Mouse (Mus musculus) embryonic facial prominence, embryonic 12.5 days (tissue): ENCODE results near the gene Olfr392. TPM values are rescaled to one million over a fixed set of nuclear protein-coding genes. Genes with fewer than 3 reads are reported as not detected.

Experiments used
- ATAC-seq: fragments of 200-750 bp; cut with Nextera tagmentation; 2 replicates; pipeline ENCODE4 v1.8.0; 2017; ENCODE audit not compliant: insufficient number of reproducible peaks, insufficient read depth, low FRiP score, low TSS enrichment
- H3K27ac ChIP-seq: fragments of 300-500 bp; sonication (generic); 2 replicates; pipeline ENCODE4 v1.5.1; 2016; ENCODE audit warnings: mild to moderate bottlenecking
- H3K27me3 ChIP-seq: fragments of 300-500 bp; sonication (generic); 2 replicates; pipeline ENCODE4 v1.6.1; 2016; ENCODE audit warnings: mild to moderate bottlenecking, moderate library complexity
- H3K36me3 ChIP-seq: fragments of 300-500 bp; sonication (generic); 2 replicates; pipeline ENCODE4 v1.6.1; 2016; ENCODE audit warnings: mild to moderate bottlenecking
- H3K4me1 ChIP-seq: fragments of 300-500 bp; sonication (generic); 2 replicates; pipeline ENCODE4 v1.6.1; 2016
- H3K4me2 ChIP-seq: fragments of 300-500 bp; sonication (generic); replicated peaks from 2 replicates; pipeline ENCODE4 v1.6.1; 2016; ENCODE audit warnings: mild to moderate bottlenecking, moderate library complexity
- H3K4me3 ChIP-seq: fragments of 300-500 bp; sonication (generic); 2 replicates; pipeline ENCODE4 v1.5.1; 2016; ENCODE audit warnings: mild to moderate bottlenecking
- H3K9ac ChIP-seq: fragments of 300-500 bp; sonication (generic); 2 replicates; pipeline ENCODE4 v1.6.1; 2016; ENCODE audit warnings: mild to moderate bottlenecking, moderate library complexity
- H3K9me3 ChIP-seq: fragments of 300-500 bp; sonication (generic); 2 replicates; pipeline ENCODE4 v1.6.1; 2016; ENCODE audit warnings: mild to moderate bottlenecking, moderate library complexity
- WGBS: fragments of 180-500 bp; shearing (Covaris S2); methylation state at CpG from one replicate; pipeline ENCODE4 v1.1.7; 2016; 5-methylcytosine and 5-hydroxymethylcytosine counted together
- polyA plus RNA-seq: library from polyadenylated mRNA; unstranded; fragments of >200 nt; fragmentation: Nextera tagmentation; extraction: Ambion mirVana; gene quantifications from 2 replicates; pipeline ENCODE4 v1.2.1, GENCODE M21; 2016

The Olfr392 gene
- not detected in 2 replicates for polyA plus RNA-seq

DNA sequence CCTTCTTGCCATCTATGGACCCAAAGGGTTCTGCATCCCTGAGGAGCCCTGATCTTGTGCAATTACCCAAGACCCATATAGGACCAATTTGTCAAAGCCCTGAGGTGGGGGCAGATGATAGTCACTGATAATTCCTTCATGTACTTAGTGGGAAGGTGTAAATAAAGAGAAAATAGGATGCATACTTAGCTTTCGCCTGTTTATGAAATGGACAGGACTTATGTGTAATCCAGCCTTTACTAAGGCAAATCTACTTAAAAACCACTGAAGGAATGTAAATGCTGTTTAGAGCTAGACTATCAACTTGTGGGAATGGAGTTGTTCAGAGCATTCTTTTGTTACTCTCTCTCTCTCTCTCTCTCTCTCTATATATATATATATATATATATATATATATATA is at the start of gene Olfr392:
Gene Olfr392 (minus strand): TSS at position 101 of the 400 bp plus-strand sequence.
- H3K27ac ChIP-seq: no peak within 1 kb of the TSS
- WGBS: 91% methylated on average over 1 of the region's 1 CpGs
- H3K9ac ChIP-seq: no peak within 1 kb of the TSS
- H3K4me2 ChIP-seq: no peak within 1 kb of the TSS
- no peak for ATAC-seq
- no peak within 1 kb of the TSS for H3K4me3 ChIP-seq
- H3K9me3 ChIP-seq: peaks cover 3% of the 10 kb centered on the region; the same call in 1 of the 2 replicates
- H3K36me3 ChIP-seq: no peaks in the 10 kb centered on the region
- no peaks in the 10 kb centered on the region for H3K4me1 ChIP-seq
- no peaks in the 10 kb centered on the region for H3K27me3 ChIP-seq

DNA sequence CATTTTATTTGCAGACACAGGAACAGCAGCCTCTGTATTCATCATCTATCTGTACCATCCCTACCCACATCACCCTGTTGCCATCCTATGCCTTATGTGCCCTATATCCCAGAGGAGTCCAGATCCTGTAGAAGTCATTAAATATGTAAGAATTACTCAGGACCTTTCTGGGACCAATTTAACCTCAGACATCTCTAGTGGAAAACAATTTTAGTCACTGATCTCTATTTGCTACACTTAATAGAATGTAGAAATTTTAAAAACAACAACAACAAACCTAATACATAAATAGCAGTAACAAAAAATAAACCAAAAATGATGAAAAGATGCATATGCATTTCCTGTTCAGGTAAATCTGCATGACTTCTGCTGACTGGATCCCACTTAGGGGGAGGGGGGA is 34.5 kb upstream of the Olfr392 start, which contains the start of gene Olfr393:
Gene Olfr393 (minus strand): TSS at position 101 of the 400 bp plus-strand sequence.
- ATAC-seq: no peak
- no peaks in the 10 kb centered on the region for H3K4me1 ChIP-seq
- H3K9ac ChIP-seq: no peak within 1 kb of the TSS

DNA sequence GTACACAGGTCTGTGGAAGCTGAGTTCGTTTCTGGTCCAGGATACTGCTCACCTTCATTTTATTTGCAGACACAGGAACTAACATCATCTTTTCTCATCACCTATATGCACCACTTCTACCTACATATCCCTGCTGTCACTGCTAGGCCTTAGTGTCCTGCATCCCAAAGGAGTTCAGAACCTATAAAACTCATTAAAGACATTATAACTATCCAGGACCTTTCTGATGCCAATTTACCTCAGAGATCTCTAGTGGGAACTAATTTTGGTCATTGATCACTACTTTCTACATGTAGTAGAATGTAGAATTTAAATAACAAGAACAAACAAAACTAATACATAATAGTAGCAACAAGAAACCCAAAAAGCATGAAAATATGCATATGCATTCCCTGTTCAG is 13.9 kb downstream of the Olfr392 start, which contains the start of gene Olfr391-ps:
Gene Olfr391-ps (minus strand): TSS at position 101 of the 400 bp plus-strand sequence.
- Histone ChIP-seq H3K27ac (no peak within 1 kb of the TSS), H3K4me3 (no peak within 1 kb of the TSS), H3K9me3 (no peaks in the 10 kb centered on the region), H3K4me2 (no peak within 1 kb of the TSS), H3K9ac (no peak within 1 kb of the TSS), H3K36me3 (no peaks in the 10 kb centered on the region), H3K27me3 (no peaks in the 10 kb centered on the region), H3K4me1 (no peaks in the 10 kb centered on the region)
- no peak for ATAC-seq
- 23% methylated on average over 1 of the region's 1 CpGs for WGBS

More for the DNA sequence above, 34.5 kb upstream of the Olfr392 start, which contains the start of gene Olfr393:
- H3K36me3 ChIP-seq: no peaks in the 10 kb centered on the region
- H3K27me3 ChIP-seq: no peaks in the 10 kb centered on the region
- no peak within 1 kb of the TSS for H3K27ac ChIP-seq
- H3K4me3 ChIP-seq: no peak within 1 kb of the TSS
- no peaks in the 10 kb centered on the region for H3K9me3 ChIP-seq
- H3K4me2 ChIP-seq: no peak within 1 kb of the TSS

DNA sequence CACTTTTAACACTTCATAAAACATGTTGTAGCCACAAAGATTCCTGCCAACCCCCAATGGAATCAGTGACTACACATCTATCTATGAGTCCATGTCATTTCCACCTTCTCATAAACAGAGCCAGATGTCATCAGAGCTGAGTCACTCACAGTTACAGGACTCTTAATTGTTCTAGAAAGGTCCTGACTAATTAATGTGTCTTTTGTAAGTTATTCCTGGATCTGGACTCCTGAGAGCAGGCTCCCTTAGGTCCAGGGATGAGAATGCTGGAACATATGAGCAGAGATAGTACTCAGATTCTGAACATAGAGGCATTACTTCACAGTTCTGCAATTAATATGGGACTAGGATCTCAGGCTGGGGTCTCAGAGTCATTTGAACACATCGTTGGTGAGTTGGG is 34.2 kb downstream of the Olfr392 start, which contains the start of gene Olfr390:
Gene Olfr390 (plus strand): TSS at position 301 of the 400 bp plus-strand sequence.
- H3K4me1 ChIP-seq: no peaks in the 10 kb centered on the region
- H3K36me3 ChIP-seq: no peaks in the 10 kb centered on the region
- no peaks in the 10 kb centered on the region for H3K27me3 ChIP-seq
- no peaks in the 10 kb centered on the region for H3K9me3 ChIP-seq
- H3K4me2 ChIP-seq: no peak within 1 kb of the TSS
- no peak within 1 kb of the TSS for H3K9ac ChIP-seq
- no peak within 1 kb of the TSS for H3K27ac ChIP-seq
- no peak for ATAC-seq
- WGBS: 68% methylated on average over 1 of the region's 1 CpGs
- H3K4me3 ChIP-seq: no peak within 1 kb of the TSS

DNA sequence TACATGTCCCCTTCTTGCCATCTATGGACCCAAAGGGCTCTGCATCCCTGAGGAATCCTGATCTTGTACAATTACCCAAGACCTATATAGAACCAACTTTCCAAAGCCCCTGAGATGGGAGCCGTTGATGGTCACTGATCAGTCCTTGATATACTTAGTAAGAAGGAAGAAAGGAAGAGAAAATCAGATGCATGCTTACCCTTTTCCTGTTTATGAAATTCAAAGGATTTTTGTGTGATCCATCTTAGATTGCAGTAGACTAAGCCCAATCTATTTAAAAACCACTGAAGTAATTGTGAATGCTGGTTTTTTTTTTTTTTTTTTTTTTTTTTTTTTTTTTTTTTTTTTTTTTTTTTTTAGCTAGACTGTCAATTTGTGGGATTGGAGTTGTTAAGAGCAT is 36.2 kb downstream of the Olfr392 start, which contains the start of gene Olfr389:
Gene Olfr389 (minus strand): TSS at position 101 of the 400 bp plus-strand sequence.
- H3K27me3 ChIP-seq: no peaks in the 10 kb centered on the region

More for the DNA sequence above, 36.2 kb downstream of the Olfr392 start, which contains the start of gene Olfr389:
- no peak within 1 kb of the TSS for H3K4me2 ChIP-seq
- H3K9me3 ChIP-seq: no peaks in the 10 kb centered on the region
- H3K36me3 ChIP-seq: no peaks in the 10 kb centered on the region
- no peaks in the 10 kb centered on the region for H3K4me1 ChIP-seq
- H3K9ac ChIP-seq: no peak within 1 kb of the TSS
- no peak within 1 kb of the TSS for H3K27ac ChIP-seq
- ATAC-seq: no peak
- whole genome bisulfite sequencing: 77% methylated on average over 1 of the region's 1 CpGs
- H3K4me3 ChIP-seq: no peak within 1 kb of the TSS

Other genes with a start within 250 kb of the Olfr392 start
- not detected in 2 replicates for gene Olfr385, start 224.0 kb downstream of the Olfr392 start, polyA plus RNA-seq
- not detected in 2 replicates for gene Olfr384, start 218.5 kb downstream of the Olfr392 start, polyA plus RNA-seq
- gene Zfp735, start 128.3 kb downstream of the Olfr392 start, polyA plus RNA-seq: not detected in 2 replicates
- gene Olfr389, start 36.3 kb downstream of the Olfr392 start, polyA plus RNA-seq: not detected in 2 replicates
- gene Olfr390, start 34.1 kb downstream of the Olfr392 start, polyA plus RNA-seq: not detected in 2 replicates
- gene Olfr391-ps, start 14.0 kb downstream of the Olfr392 start, polyA plus RNA-seq: not detected in 2 replicates
- not detected in 2 replicates for gene Olfr393, start 34.4 kb upstream of the Olfr392 start, polyA plus RNA-seq
- not detected in 2 replicates for gene Olfr394, start 73.7 kb upstream of the Olfr392 start, polyA plus RNA-seq
- gene Olfr395, start 92.2 kb upstream of the Olfr392 start, polyA plus RNA-seq: not detected in 2 replicates
- gene Olfr23, start 119.6 kb upstream of the Olfr392 start, polyA plus RNA-seq: 0.06 TPM in 1 of 2 replicates, not detected in the other
- gene Olfr397, start 143.8 kb upstream of the Olfr392 start, polyA plus RNA-seq: not detected in 2 replicates
- gene Olfr398, start 173.4 kb upstream of the Olfr392 start, polyA plus RNA-seq: not detected in 2 replicates
- not detected in 2 replicates for gene Olfr139, start 239.5 kb upstream of the Olfr392 start, polyA plus RNA-seq
- gene Olfr399, start 239.6 kb upstream of the Olfr392 start, polyA plus RNA-seq: not detected in 2 replicates